Mouse (Mus musculus) forebrain, embryonic 14.5 days (tissue): ENCODE data around the gene Negr1. TPM values are rescaled to one million over a fixed set of nuclear protein-coding genes. Genes with fewer than 3 reads are reported as not detected.
"Not testable (repeated sequence)": the region's sequence is repeated elsewhere in the genome, so short reads cannot be mapped to it uniquely, and the experiment has no call there.

Experiments
- ATAC-seq: fragments of 200-750 bp; cut with Nextera tagmentation; 2 replicates; pipeline ENCODE4 v1.8.0; 2017; ENCODE audit warnings: mild to moderate bottlenecking, moderate library complexity
- DNase-seq: peaks from one replicate; pipeline ENCODE4 v3.0.0-alpha.2; 2015; ENCODE audit warnings: low spot score
- H3K27ac ChIP-seq: fragments of 300-500 bp; sonication (generic); 2 replicates; pipeline ENCODE4 v1.5.1; 2014; ENCODE audit warnings: low read depth, mild to moderate bottlenecking, control low read depth, low read length, moderate library complexity
- H3K27me3 ChIP-seq: fragments of 300-500 bp; sonication (generic); replicated peaks from 2 replicates; pipeline ENCODE4 v1.6.1; 2014; ENCODE audit warnings: low read length, control low read depth, mixed read lengths; ENCODE audit not compliant: control insufficient read depth, insufficient read depth
- H3K36me3 ChIP-seq: fragments of 300-500 bp; sonication (generic); 2 replicates; pipeline ENCODE4 v1.6.1; 2014; ENCODE audit warnings: low read length, control low read depth; ENCODE audit not compliant: control insufficient read depth, insufficient read depth
- H3K4me1 ChIP-seq: fragments of 300-500 bp; sonication (generic); 2 replicates; pipeline ENCODE4 v1.6.1; 2014; ENCODE audit warnings: antibody characterized with exemption, low read length, control low read depth; ENCODE audit not compliant: control insufficient read depth, insufficient read depth
- H3K4me2 ChIP-seq: fragments of 300-500 bp; sonication (generic); 2 replicates; pipeline ENCODE4 v1.6.1; 2014; ENCODE audit warnings: mild to moderate bottlenecking, control low read depth, low read length
- H3K4me3 ChIP-seq: fragments of 300-500 bp; sonication (generic); 2 replicates; pipeline ENCODE4 v1.5.1; 2014; ENCODE audit warnings: low read depth, low read length, control low read depth
- H3K9ac ChIP-seq: fragments of 300-500 bp; sonication (generic); 2 replicates; pipeline ENCODE4 v1.6.1; 2014; ENCODE audit warnings: mild to moderate bottlenecking, low read length, control low read depth, moderate library complexity
- H3K9me3 ChIP-seq: fragments of 300-500 bp; sonication (generic); replicated peaks from 2 replicates; pipeline ENCODE4 v1.6.1; 2016; ENCODE audit warnings: low read length, control low read depth, mixed read lengths; ENCODE audit not compliant: control insufficient read depth
- WGBS: fragments of 180-500 bp; shearing (Covaris S2); extraction: QIAGEN DNeasy Blood & Tissue Kit; methylation state at CpG from one replicate; pipeline ENCODE4 v1.1.7; 2014; 5-methylcytosine and 5-hydroxymethylcytosine counted together
- polyA plus RNA-seq: library from polyadenylated mRNA; unstranded; fragments of >200 nt; fragmentation: Nextera tagmentation; extraction: Ambion mirVana; gene quantifications from 2 replicates; pipeline ENCODE4 v1.2.1, GENCODE M21; 2014

Gene Negr1
- polyA plus RNA-seq, 1 experiment from 2014 or later = 28.3 TPM

DNA sequence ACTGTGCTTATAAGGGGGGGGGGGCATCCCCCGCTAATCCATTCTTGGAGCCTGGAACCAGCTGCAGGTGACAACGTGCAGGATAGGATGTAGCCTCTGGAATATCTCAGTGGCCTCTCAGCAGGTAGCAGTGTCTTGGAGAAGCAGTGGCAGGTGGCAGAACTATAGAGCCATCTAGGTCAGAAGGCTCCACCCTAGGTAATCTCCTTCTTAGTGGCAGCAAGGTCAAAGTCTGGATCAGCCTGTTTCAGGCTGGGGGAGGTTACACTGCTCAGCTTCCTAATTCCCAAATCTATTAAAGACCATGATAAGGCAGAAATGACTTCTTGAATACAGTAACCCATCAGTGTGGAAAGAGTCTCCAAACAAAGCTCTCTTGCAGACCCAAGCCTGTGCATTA is 502.8 kb downstream of the Negr1 start:
- H3K9me3 ChIP-seq, H3K27me3 ChIP-seq, H3K36me3 ChIP-seq, H3K27ac ChIP-seq, ATAC-seq, H3K4me1 ChIP-seq, H3K9ac ChIP-seq, H3K4me2 ChIP-seq, DNase-seq, H3K4me3 ChIP-seq: not testable (repeated sequence)
- 79% methylated on average over 2 of the region's 2 CpGs for WGBS

- Histone ChIP-seq H3K36me3 (no peaks in the 10 kb centered on the region), H3K27me3 (no peaks in the 10 kb centered on the region)
- ATAC-seq = no peak
These were observed 504.7 kb downstream of the Negr1 start for GRCm38 (mm10) chr3:157066331-157066730.

DNA sequence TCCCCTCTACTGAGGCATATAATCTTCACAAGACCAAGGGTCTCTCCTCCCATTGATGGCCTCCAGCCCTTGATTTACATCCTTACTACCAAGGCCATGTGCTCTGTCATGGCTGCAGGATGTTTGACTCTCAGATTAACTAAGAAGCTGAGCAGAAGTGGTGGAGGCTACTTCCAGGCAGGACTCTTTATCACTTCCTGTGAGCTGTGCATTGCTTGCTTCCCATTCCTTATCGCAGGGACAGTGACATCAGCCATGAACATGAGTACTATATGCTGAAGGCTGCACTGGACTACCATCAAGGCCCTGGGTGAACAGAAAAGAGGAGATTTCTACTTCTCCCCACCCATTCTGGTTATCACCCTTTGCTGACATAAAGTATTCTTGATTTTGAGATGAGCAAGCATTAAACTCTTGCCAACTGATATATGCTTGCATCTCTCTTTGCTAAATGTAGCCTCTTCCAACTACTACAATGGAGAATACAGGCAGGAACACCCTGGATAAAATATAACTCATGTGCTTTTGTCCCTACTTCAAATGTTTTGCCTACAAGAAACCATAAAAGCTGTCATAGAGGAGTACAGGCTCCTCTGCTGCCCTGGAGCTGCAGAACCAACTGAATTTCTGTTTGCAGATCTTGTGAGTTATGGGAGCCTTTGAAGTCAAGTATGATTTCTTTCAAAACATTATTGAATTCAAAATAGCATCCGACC is 517.8 kb downstream of the Negr1 start:
- H3K27me3 ChIP-seq = no peaks in the 10 kb centered on the region
- H3K36me3 ChIP-seq = no peaks in the 10 kb centered on the region
- DNase-seq = no peak
- no peak overlapping the region for H3K9ac ChIP-seq
- H3K4me3 ChIP-seq = no peak overlapping the region
- H3K9me3 ChIP-seq = no peaks in the 10 kb centered on the region
- H3K27ac ChIP-seq = no peak overlapping the region
- 85% methylated on average over 2 of the region's 2 CpGs for WGBS
- H3K4me1 ChIP-seq = no peaks in the 10 kb centered on the region; the same call in 1 of the 2 replicates
- ATAC-seq = no peak
- no peak overlapping the region for H3K4me2 ChIP-seq

More at GRCm38 (mm10) chr3:157066331-157066730, 504.7 kb downstream of the Negr1 start:
- Histone ChIP-seq H3K4me1 (no peaks in the 10 kb centered on the region), H3K4me2 (no peak overlapping the region), H3K9me3 (no peaks in the 10 kb centered on the region), H3K4me3 (no peak overlapping the region), H3K27ac (no peak overlapping the region), H3K9ac (no peak overlapping the region)
- DNase-seq = no peak

DNA sequence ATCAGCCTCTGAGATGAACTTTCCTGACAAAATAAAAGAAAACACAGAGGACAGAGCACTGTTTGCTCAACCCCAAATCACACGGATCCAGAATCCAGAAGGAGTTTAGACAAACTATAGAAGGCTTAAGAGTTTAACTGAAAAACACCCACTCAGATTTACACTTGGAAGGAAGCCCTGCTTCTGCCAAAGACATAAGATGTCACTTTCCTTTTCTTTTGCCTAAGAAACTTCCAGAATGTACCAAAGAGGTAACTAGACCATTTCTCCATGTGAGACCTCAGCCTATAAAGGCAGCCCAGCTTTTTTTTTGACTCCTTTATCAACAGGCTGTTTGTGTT is 518.3 kb downstream of the Negr1 start:
- DNase-seq (no peak), ATAC-seq (no peak)
- no peaks in the 10 kb centered on the region for H3K9me3 ChIP-seq
- no peaks in the 10 kb centered on the region; the same call in 1 of the 2 replicates for H3K4me1 ChIP-seq
- H3K4me2 ChIP-seq = no peak overlapping the region
- H3K36me3 ChIP-seq = no peaks in the 10 kb centered on the region
- no peaks in the 10 kb centered on the region for H3K27me3 ChIP-seq
- no peak overlapping the region for H3K27ac ChIP-seq
- no peak overlapping the region for H3K4me3 ChIP-seq
- WGBS = 81% methylated on average over 1 of the region's 1 CpGs
- no peak overlapping the region for H3K9ac ChIP-seq

GRCm38 (mm10) chr3:157080585-157080984 is 519.0 kb downstream of the Negr1 start:
- Histone ChIP-seq H3K4me2 (no peak overlapping the region), H3K36me3 (no peaks in the 10 kb centered on the region), H3K9me3 (no peaks in the 10 kb centered on the region), H3K4me1 (no peaks in the 10 kb centered on the region; the same call in 1 of the 2 replicates), H3K4me3 (no peak overlapping the region), H3K27me3 (no peaks in the 10 kb centered on the region), H3K9ac (no peak overlapping the region), H3K27ac (no peak overlapping the region)
- ATAC-seq (no peak), DNase-seq (no peak)
- WGBS = 100% methylated on average over 1 of the region's 1 CpGs

- H3K9ac ChIP-seq = no peak overlapping the region
- WGBS = 77% methylated on average over 8 of the region's 8 CpGs
- no peaks in the 10 kb centered on the region for H3K9me3 ChIP-seq
- no peak overlapping the region for H3K4me3 ChIP-seq
- H3K4me1 ChIP-seq = no peaks in the 10 kb centered on the region
- ATAC-seq (no peak; the same call in 1 of the 2 replicates), DNase-seq (peak; percentile 17)
- H3K4me2 ChIP-seq = no peak overlapping the region
- H3K27ac ChIP-seq = no peak overlapping the region
- H3K36me3 ChIP-seq = no peaks in the 10 kb centered on the region
- H3K27me3 ChIP-seq = no peaks in the 10 kb centered on the region
These were observed 521.5 kb downstream of the Negr1 start for GRCm38 (mm10) chr3:157082808-157083784.

DNA sequence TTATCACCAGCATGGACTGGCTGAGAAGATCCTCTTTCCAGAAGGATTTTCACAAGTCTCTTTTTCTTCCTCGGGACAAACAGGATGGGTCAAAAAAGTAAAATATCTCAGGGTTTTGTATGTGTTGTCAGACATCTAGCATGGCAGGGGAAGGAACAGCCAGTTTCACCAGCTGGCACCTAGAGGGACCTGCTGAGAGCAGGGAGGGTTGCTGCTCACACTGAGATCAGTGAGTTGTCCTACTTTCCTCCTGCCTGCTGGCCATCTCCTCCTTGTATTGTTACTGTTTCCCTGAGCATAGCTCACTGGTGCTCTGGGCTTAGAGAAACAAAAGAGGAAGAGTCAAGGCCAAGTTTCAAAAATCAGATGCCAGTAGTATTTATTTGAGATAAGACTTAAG is 523.6 kb downstream of the Negr1 start:
- WGBS = 85% methylated on average over 1 of the region's 1 CpGs
- DNase-seq = no peak
- Histone ChIP-seq H3K9me3 (no peaks in the 10 kb centered on the region), H3K4me2 (no peak overlapping the region), H3K4me1 (no peaks in the 10 kb centered on the region), H3K36me3 (no peaks in the 10 kb centered on the region), H3K27me3 (no peaks in the 10 kb centered on the region), H3K4me3 (no peak overlapping the region), H3K27ac (no peak overlapping the region), H3K9ac (no peak overlapping the region)
- ATAC-seq = no peak

DNA sequence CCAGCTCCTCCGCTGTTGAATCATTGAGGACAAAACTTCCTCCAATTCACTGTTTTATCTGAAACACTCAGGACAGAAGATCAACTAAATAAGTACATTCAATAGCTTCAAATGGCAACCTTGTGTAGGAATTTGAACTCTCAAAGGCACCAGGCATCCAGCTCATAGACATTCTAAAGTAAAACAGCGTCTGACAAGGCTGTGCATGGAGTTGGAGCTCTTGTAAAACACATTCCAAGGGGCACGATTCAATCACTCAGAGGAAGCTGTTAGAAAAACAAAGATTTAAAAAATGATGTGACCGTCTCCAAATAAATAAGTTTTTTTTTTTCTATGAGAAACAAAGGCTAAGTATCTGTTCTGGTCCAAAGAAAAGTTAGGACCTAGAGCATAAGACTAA is 528.5 kb downstream of the Negr1 start:
- Histone ChIP-seq H3K36me3 (no peaks in the 10 kb centered on the region), H3K9me3 (no peaks in the 10 kb centered on the region), H3K27ac (no peak overlapping the region), H3K4me1 (no peaks in the 10 kb centered on the region), H3K9ac (no peak overlapping the region), H3K4me2 (no peak overlapping the region), H3K4me3 (no peak overlapping the region), H3K27me3 (no peaks in the 10 kb centered on the region)
- WGBS = 85% methylated on average over 4 of the region's 4 CpGs
- ATAC-seq (no peak), DNase-seq (no peak)

- Histone ChIP-seq H3K4me1 (no peaks in the 10 kb centered on the region), H3K9ac (no peak overlapping the region), H3K4me2 (no peak overlapping the region)
These were observed 534.7 kb downstream of the Negr1 start for GRCm38 (mm10) chr3:157096284-157096683.

More at GRCm38 (mm10) chr3:157096284-157096683, 534.7 kb downstream of the Negr1 start:
- H3K36me3 ChIP-seq = no peaks in the 10 kb centered on the region
- no peak overlapping the region for H3K4me3 ChIP-seq
- no peaks in the 10 kb centered on the region for H3K27me3 ChIP-seq
- no peak for DNase-seq
- H3K27ac ChIP-seq = no peak overlapping the region
- no peak for ATAC-seq
- H3K9me3 ChIP-seq = no peaks in the 10 kb centered on the region
- 91% methylated on average over 1 of the region's 1 CpGs for WGBS
